Mouse (Mus musculus): ENCODE data around the gene Slc35c2.

GRCm38 (mm10) chr2:165248967-165249366, 38.7 kb downstream of the Slc35c2 start:
- no peak for TF ChIP-seq CTCF (IDR thresholded peaks at IDR 0.05; ENCODE audit: extremely low read depth, insufficient read depth, low read length)
- TF ChIP-seq POLR2A (IDR thresholded peaks at IDR 0.05; ENCODE audit: extremely low read depth, insufficient read depth, low read length): no peak

All from cortical plate, adult 2 months (tissue).